Comparison of ENCODE assay signal across 10 mouse cellular contexts in the genomic region with DNA sequence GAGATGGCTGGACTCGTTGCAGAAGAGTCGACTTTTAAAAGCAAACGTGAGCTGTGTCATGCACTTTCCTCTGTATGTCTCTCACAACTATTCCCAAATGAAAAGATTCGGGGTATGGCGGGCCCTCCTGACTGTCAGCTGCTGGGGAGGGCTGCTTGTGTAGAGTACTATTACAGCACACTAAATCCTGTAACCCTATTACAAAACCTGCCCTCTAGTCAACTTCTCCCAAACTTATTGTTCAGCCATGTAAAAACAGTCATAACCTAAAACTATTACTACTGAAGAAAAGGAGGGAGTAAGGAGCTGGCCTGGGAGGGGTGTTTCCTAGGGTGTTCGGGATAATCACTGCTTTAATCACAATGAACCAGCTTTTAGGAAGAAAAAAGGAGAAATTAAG. TPM values are rescaled to one million over a fixed set of nuclear protein-coding genes. Genes with fewer than 3 reads are reported as not detected.
DNase-seq lines count a peak whose midpoint lies in the region; ATAC-seq and TF ChIP-seq lines count a peak whose summit lies in the region.
"Had no signal": no experiment of that assay in that cellular context is flagged by ENCODE, and none has a peak within 500 bp of the region (broad histone marks: within the 10 kb centered on the region; RNA-seq: fewer than 3 reads in every experiment).

No protein-coding gene starts in this region.

- 0 out of 2 replicates have a peak, but pooled peaks cover 2% of the 10 kb centered on the region for H3K27me3 ChIP-seq in kidney, postnatal 0 days (ENCODE audit: insufficient read depth, low read length)
- H3K27me3 ChIP-seq in forebrain, embryonic 15.5 days = no peaks in the 10 kb centered on the region
- H3K27me3 ChIP-seq in limb, embryonic 14.5 days (ENCODE audit: control insufficient read depth, insufficient read depth, low read length) = peaks cover 13% of the 10 kb centered on the region; the same call in 1 of the 2 replicates
- peaks cover 9% of the 10 kb centered on the region for H3K27me3 ChIP-seq in neural tube, embryonic 15.5 days (replicated peaks)

- H3K4me2 ChIP-seq in kidney, postnatal 0 days (ENCODE audit: low read length) = peak overlapping the region; percentile 76
- peak overlapping the region; percentile 72 for H3K4me2 ChIP-seq in forebrain, embryonic 15.5 days (replicated peaks)
- H3K4me2 ChIP-seq in limb, embryonic 14.5 days (replicated peaks; ENCODE audit: low read depth, low read length, severe bottlenecking) = peak overlapping the region; percentile 79
- peak overlapping the region; percentile 29 for H3K4me2 ChIP-seq in neural tube, embryonic 15.5 days

- H3K9ac ChIP-seq in kidney, postnatal 0 days (ENCODE audit: low read depth, low read length) = peak overlapping the region; percentile 97
- H3K9ac ChIP-seq in forebrain, embryonic 15.5 days (replicated peaks) = peak overlapping the region; percentile 71
- peak overlapping the region; percentile 97 for H3K9ac ChIP-seq in limb, embryonic 14.5 days (ENCODE audit: low read depth, low read length, severe bottlenecking)
- H3K9ac ChIP-seq in neural tube, embryonic 15.5 days (replicated peaks) = peak overlapping the region; percentile 34

- H3K4me1 ChIP-seq in kidney, postnatal 0 days (replicated peaks; ENCODE audit: insufficient read depth, low read length) = 0 out of 2 replicates have a peak, but pooled peaks cover 5% of the 10 kb centered on the region
- peaks cover 75% of the 10 kb centered on the region for H3K4me1 ChIP-seq in forebrain, embryonic 15.5 days
- no peaks in the 10 kb centered on the region for H3K4me1 ChIP-seq in limb, embryonic 14.5 days (ENCODE audit: control insufficient read depth, insufficient read depth, low read length)
- peaks cover 41% of the 10 kb centered on the region for H3K4me1 ChIP-seq in neural tube, embryonic 15.5 days

- 11% methylated on average over 6 of the region's 6 CpGs for WGBS in kidney, postnatal 0 days
- 9% methylated on average over 6 of the region's 6 CpGs for WGBS in forebrain, embryonic 15.5 days
- 9% methylated on average over 6 of the region's 6 CpGs for WGBS in limb, embryonic 14.5 days
- WGBS in neural tube, embryonic 15.5 days = 26% methylated on average over 6 of the region's 6 CpGs

- TF ChIP-seq CTCF in kidney, postnatal 0 days (IDR thresholded peaks at IDR 0.05; ENCODE audit: low read depth) = no peak

- no peak for TF ChIP-seq POLR2A in limb, embryonic 14.5 days (IDR thresholded peaks at IDR 0.05; ENCODE audit: borderline replicate concordance, extremely low read depth, insufficient read depth, insufficient read length)

- peak; percentile 71 for DNase-seq in kidney, postnatal 0 days (ENCODE audit: low spot score)
- DNase-seq in kidney, postnatal 14 days = no peak
- no peak for DNase-seq in limb, embryonic 14.5 days (ENCODE audit: low spot score)
- DNase-seq in urinary bladder, postnatal 10 days (ENCODE audit: low spot score) = no peak
- DNase-seq: right cerebral cortex, postnatal 4 days; thymus, postnatal 14 days had no signal

- no peaks in the 10 kb centered on the region for H3K9me3 ChIP-seq in kidney, postnatal 0 days (replicated peaks; ENCODE audit: low read length)
- H3K9me3 ChIP-seq in forebrain, embryonic 15.5 days = no peaks in the 10 kb centered on the region
- no peaks in the 10 kb centered on the region for H3K9me3 ChIP-seq in limb, embryonic 14.5 days (ENCODE audit: control insufficient read depth, low read length)
- H3K9me3 ChIP-seq in neural tube, embryonic 15.5 days (replicated peaks) = no peaks in the 10 kb centered on the region

- ATAC-seq in kidney, postnatal 0 days (replicated peaks; ENCODE audit: low FRiP score, low read depth) = no peak
- ATAC-seq in forebrain, embryonic 15.5 days (replicated peaks) = no peak
- ATAC-seq in limb, embryonic 14.5 days (ENCODE audit: low FRiP score, low read depth) = no peak
- no peak for ATAC-seq in neural tube, embryonic 15.5 days (ENCODE audit: low FRiP score)
- ATAC-seq in CD4-positive, CD25-positive, alpha-beta regulatory T cell, adult 4 months = no peak

- H3K4me3 ChIP-seq in kidney, postnatal 0 days (replicated peaks; ENCODE audit: low read depth, low read length) = peak overlapping the region; percentile 83
- peak overlapping the region; percentile 60 for H3K4me3 ChIP-seq in forebrain, embryonic 15.5 days
- peak overlapping the region; percentile 68 for H3K4me3 ChIP-seq in limb, embryonic 14.5 days (replicated peaks; ENCODE audit: low read length)
- peak overlapping the region; percentile 22 for H3K4me3 ChIP-seq in neural tube, embryonic 15.5 days (replicated peaks)

- no peaks in the 10 kb centered on the region for H3K36me3 ChIP-seq in kidney, postnatal 0 days (ENCODE audit: insufficient read depth, low read length)
- no peaks in the 10 kb centered on the region for H3K36me3 ChIP-seq in forebrain, embryonic 15.5 days
- H3K36me3 ChIP-seq in limb, embryonic 14.5 days (ENCODE audit: control insufficient read depth, insufficient read depth, low read length) = no peaks in the 10 kb centered on the region
- H3K36me3 ChIP-seq in neural tube, embryonic 15.5 days = no peaks in the 10 kb centered on the region

- H3K27ac ChIP-seq in kidney, postnatal 0 days = peak overlapping the region; percentile 98
- peak overlapping the region; percentile 36; the same call in 1 of the 2 replicates for H3K27ac ChIP-seq in forebrain, embryonic 15.5 days (replicated peaks)
- H3K27ac ChIP-seq in limb, embryonic 14.5 days (replicated peaks; ENCODE audit: low read depth, low read length) = peak overlapping the region; percentile 98
- H3K27ac ChIP-seq in neural tube, embryonic 15.5 days (replicated peaks) = peak overlapping the region; percentile 65
- H3K27ac ChIP-seq: macrophage had no signal

RNA-seq across cellular contexts. Expression of a gene that starts 4.1 kb away (rescaled TPM):
- polyA plus RNA-seq in kidney, postnatal 0 days (2015; fragmentation: Nextera tagmentation; extraction: Ambion mirVana) = 24.6 and 25.6 TPM in 2 replicates
- polyA plus RNA-seq in forebrain, embryonic 15.5 days (2015; fragmentation: Nextera tagmentation; extraction: Ambion mirVana) = 15.4 and 17.4 TPM in 2 replicates
- polyA plus RNA-seq in limb, embryonic 14.5 days (2012; rRNA removed) = 13.6 and 17.9 TPM in 2 replicates
- 8.4 and 11.2 TPM in 2 replicates for polyA plus RNA-seq in limb, embryonic 14.5 days (2014; fragmentation: Nextera tagmentation; extraction: Ambion mirVana)
- polyA plus RNA-seq in neural tube, embryonic 15.5 days (2015; fragmentation: Nextera tagmentation; extraction: Ambion mirVana) = 11.6 and 11.7 TPM in 2 replicates
- not detected for polyA plus RNA-seq in CD4-positive, CD25-positive, alpha-beta regulatory T cell, adult 4 months (2017; shearing (Covaris generic))
- polyA plus RNA-seq: macrophage had no signal

Comparison
In these comparisons a context has a peak if more than half of its experiments do, and no peak if none do; other contexts are left out.
1. H3K27ac ChIP-seq: peak in every context shown above with its lines; median percentile 98 in kidney, postnatal 0 days; 98 in limb, embryonic 14.5 days; 65 in neural tube, embryonic 15.5 days; 36 in forebrain, embryonic 15.5 days.
2. H3K4me2 ChIP-seq: peak in every context shown above with its lines; median percentile 79 in limb, embryonic 14.5 days; 76 in kidney, postnatal 0 days; 72 in forebrain, embryonic 15.5 days; 29 in neural tube, embryonic 15.5 days.
3. H3K4me3 ChIP-seq: peak in every context shown above with its lines; median percentile 83 in kidney, postnatal 0 days; 68 in limb, embryonic 14.5 days; 60 in forebrain, embryonic 15.5 days; 22 in neural tube, embryonic 15.5 days.
4. H3K9ac ChIP-seq: peak in every context shown above with its lines; median percentile 97 in kidney, postnatal 0 days; 97 in limb, embryonic 14.5 days; 71 in forebrain, embryonic 15.5 days; 34 in neural tube, embryonic 15.5 days.
5. RNA of a gene that starts 4.1 kb away (polyA plus RNA-seq): 24.6 to 25.6 TPM in kidney, postnatal 0 days, 15.4 to 17.4 TPM in forebrain, embryonic 15.5 days, 8.4 to 17.9 TPM in limb, embryonic 14.5 days and 11.6 to 11.7 TPM in neural tube, embryonic 15.5 days; not detected in CD4-positive, CD25-positive, alpha-beta regulatory T cell, adult 4 months; every median in the first group is over 4 times any median in the second.